Mouse (Mus musculus): ENCODE results near the gene Fars2. TPM values are rescaled to one million over a fixed set of nuclear protein-coding genes. Genes with fewer than 3 reads are reported as not detected.
"Not testable (repeated sequence)": the region's sequence is repeated elsewhere in the genome, so short reads cannot be mapped to it uniquely, and the experiment has no call there.

Fars2 gene
- polyA plus RNA-seq, 1 experiment = 28.4 TPM

DNA sequence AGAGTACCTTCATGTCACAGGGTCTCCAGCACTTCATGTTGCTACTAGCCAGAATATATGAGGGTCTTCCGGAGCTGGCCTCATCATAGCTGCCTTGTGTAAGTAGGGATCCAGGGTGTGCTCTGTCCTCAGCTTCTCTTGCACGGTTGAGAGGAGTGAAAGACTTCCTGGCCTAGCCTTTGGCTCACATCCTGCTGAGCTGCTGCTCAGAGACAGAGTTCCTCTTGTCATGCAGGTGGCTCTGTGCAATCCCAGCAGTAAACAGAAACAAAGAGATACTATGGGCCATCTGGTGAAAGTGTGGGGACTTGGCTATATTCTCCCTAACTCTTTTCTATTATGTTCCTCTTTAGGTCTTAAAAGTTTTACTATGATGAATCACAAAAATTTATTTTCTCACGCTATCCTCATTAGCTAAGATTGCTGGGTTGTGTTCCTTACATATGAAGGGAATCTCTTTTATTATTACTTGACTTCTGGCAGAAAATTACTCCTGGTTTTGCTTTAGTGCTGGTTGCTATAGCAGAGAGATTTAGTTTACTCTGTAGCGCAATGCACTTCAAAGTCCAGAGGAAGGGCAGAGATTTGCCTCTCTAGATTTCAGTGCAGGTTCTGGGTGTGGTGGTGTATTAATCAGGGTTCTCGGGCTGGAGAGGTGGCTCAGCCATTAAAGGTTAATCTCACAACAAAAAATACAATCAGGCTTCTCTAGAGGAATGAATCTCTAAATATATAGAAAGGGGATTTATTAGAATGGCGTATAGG, 32.1 kb downstream of the Fars2 start:
- peaks cover 23% of the 10 kb centered on the region for H3K4me1 ChIP-seq (ENCODE audit: control insufficient read depth, insufficient read depth, low read length)
- no peak overlapping the region for H3K4me3 ChIP-seq (replicated peaks; ENCODE audit: insufficient read depth, low read depth, low read length)
- peak in 1 of 2 experiments; percentile 53 for DNase-seq
- TF ChIP-seq POLR2A (IDR thresholded peaks at IDR 0.05; ENCODE audit: borderline replicate concordance, insufficient read depth, low read length) = no peak
- no peak for TF ChIP-seq CTCF (IDR thresholded peaks at IDR 0.05; ENCODE audit: borderline replicate concordance, insufficient read depth, low read depth, low read length)
- WGBS = 60% methylated on average over 6 of the region's 6 CpGs
- no peaks in the 10 kb centered on the region for H3K27me3 ChIP-seq (ENCODE audit: control insufficient read depth, insufficient read depth, low read length)
- H3K27ac ChIP-seq (ENCODE audit: insufficient read depth, low read length) = no peak overlapping the region

DNA sequence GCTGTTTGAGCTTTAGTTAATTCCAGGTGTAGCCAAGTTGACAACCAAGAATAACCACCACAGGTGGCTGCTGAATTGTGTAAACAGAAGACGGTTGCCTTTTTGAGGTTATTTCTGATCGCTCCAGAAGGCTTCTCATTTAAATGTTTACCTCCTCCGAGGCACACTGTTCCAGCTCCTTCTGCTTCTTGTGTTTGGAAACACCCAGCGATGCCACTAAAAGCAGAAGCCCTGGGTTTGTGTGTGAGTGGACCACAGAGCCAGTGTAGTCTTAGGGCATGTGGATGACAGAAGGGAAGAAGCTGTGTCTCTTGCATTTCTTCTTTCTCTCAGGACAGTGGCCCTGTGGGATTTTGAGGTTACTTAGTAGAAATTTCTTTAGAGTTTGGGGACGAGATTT, 33.1 kb downstream of the Fars2 start:
- Histone ChIP-seq H3K4me1 (ENCODE audit: control insufficient read depth, insufficient read depth, low read length) (peaks cover 23% of the 10 kb centered on the region), H3K27me3 (ENCODE audit: control insufficient read depth, insufficient read depth, low read length) (no peaks in the 10 kb centered on the region), H3K4me3 (replicated peaks; ENCODE audit: insufficient read depth, low read depth, low read length) (no peak overlapping the region), H3K27ac (ENCODE audit: insufficient read depth, low read length) (no peak overlapping the region)
- TF ChIP-seq POLR2A (IDR thresholded peaks at IDR 0.05; ENCODE audit: borderline replicate concordance, insufficient read depth, low read length) (no peak), CTCF (IDR thresholded peaks at IDR 0.05; ENCODE audit: borderline replicate concordance, insufficient read depth, low read depth, low read length) (no peak)
- DNase-seq = no peak
- 57% methylated on average over 5 of the region's 5 CpGs for WGBS

DNA sequence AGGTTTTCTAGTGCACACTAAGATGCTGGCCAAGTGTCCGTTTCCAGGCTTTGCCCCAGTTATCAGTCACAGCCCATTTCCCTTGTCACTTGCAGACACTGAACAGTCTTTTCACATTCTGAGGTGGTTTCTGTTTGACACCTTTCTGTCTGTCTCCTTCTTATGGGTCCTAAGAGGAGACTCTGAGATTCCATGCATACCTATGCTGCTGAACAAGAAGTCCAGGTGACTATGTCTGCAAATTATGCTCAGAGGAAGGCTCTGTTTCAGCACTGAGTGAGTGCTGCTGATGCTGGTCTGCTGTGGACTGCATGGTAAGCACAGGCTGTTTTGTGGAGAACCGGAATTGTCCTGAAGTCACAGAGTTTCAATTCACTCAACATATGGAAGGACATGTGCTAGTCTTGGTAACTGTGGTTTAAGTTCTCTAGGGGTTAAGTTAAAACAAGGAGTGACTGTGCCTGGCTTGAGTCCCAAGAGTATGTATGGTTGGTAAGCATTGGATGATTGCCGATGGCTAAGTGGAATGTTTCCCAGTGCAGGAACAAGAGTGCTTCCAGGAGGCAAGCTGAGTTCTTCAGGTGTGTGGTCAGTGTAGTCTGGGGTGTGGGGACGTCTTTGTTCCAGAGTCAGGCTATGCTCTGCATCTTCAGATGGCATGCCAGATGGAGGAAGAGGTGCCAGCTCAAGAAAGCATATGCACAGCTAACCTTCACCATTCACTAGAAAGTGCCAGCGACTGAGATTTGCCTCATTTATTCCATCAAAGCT, 35.7 kb downstream of the Fars2 start:
- Histone ChIP-seq H3K4me3 (replicated peaks; ENCODE audit: insufficient read depth, low read depth, low read length) (no peak overlapping the region), H3K27me3 (ENCODE audit: control insufficient read depth, insufficient read depth, low read length) (no peaks in the 10 kb centered on the region), H3K27ac (ENCODE audit: insufficient read depth, low read length) (no peak overlapping the region), H3K4me1 (ENCODE audit: control insufficient read depth, insufficient read depth, low read length) (peaks cover 26% of the 10 kb centered on the region)
- DNase-seq = peak; percentile 46 to 64
- WGBS = 12% methylated on average over 5 of the region's 5 CpGs
- no peak for TF ChIP-seq CTCF (IDR thresholded peaks at IDR 0.05; ENCODE audit: borderline replicate concordance, insufficient read depth, low read depth, low read length)

DNA sequence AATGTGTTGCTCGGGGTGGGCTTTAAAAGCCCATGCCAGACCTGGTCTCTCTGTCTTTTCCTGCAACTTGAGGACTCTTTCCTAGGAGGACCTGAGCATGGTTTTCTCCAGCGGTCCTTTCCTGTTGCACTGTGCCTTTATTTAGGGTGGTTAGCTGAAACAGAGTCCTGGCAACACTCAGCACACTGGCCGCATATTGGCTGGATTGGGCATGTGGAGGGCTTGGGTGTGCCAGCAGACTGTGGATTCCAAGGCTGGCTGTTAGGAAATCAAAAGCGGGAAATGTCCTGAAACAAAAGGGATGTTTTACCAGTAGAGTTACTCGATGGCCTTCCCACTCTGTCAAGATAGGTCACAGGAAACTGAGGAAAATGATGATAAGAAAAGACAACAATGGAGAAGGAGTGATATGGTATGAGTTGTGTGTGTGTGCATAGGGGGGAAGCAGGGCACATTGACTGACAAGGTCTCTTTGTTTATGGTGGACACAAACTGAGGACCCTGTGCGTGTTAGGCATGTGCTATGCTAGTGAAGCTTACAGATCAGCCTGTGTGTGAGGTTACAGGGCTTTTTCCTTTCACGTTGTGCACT, 39.2 kb downstream of the Fars2 start:
- TF ChIP-seq POLR2A (IDR thresholded peaks at IDR 0.05; ENCODE audit: borderline replicate concordance, insufficient read depth, low read length) (no peak), CTCF (IDR thresholded peaks at IDR 0.05; ENCODE audit: borderline replicate concordance, insufficient read depth, low read depth, low read length) (no peak)
- Histone ChIP-seq H3K27ac (ENCODE audit: insufficient read depth, low read length) (no peak overlapping the region), H3K4me3 (replicated peaks; ENCODE audit: insufficient read depth, low read depth, low read length) (no peak overlapping the region), H3K4me1 (ENCODE audit: control insufficient read depth, insufficient read depth, low read length) (peaks cover 18% of the 10 kb centered on the region), H3K27me3 (ENCODE audit: control insufficient read depth, insufficient read depth, low read length) (no peaks in the 10 kb centered on the region)
- 54% methylated on average over 7 of the region's 7 CpGs for WGBS
- DNase-seq = peak in 1 of 2 experiments; percentile 37

DNA sequence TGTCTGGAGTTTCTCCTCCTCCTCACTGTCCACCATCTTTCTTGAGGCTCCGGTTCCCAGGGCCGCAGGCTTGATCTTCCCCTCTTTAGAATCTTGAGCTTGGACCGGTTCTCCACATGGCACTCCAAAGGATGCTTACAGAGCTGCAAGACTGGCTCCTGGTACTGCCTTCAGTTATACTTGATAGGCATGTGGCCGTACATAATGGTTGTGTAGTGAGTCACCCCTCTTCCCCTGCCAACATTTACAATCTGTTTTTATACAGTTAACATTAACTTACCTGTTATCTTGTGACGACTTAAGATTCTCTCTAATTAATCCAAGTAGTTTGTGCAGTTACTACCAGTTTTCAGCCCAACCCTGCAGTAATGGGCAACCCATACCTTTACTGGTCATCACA, 46.2 kb downstream of the Fars2 start:
- TF ChIP-seq POLR2A (IDR thresholded peaks at IDR 0.05; ENCODE audit: borderline replicate concordance, insufficient read depth, low read length) = no peak
- no peak for TF ChIP-seq CTCF (IDR thresholded peaks at IDR 0.05; ENCODE audit: borderline replicate concordance, insufficient read depth, low read depth, low read length)
- Histone ChIP-seq H3K4me1 (ENCODE audit: control insufficient read depth, insufficient read depth, low read length) (no peaks in the 10 kb centered on the region), H3K27me3 (ENCODE audit: control insufficient read depth, insufficient read depth, low read length) (no peaks in the 10 kb centered on the region), H3K27ac (ENCODE audit: insufficient read depth, low read length) (no peak overlapping the region), H3K4me3 (replicated peaks; ENCODE audit: insufficient read depth, low read depth, low read length) (no peak overlapping the region)
- WGBS = 69% methylated on average over 5 of the region's 5 CpGs
- DNase-seq = no peak

DNA sequence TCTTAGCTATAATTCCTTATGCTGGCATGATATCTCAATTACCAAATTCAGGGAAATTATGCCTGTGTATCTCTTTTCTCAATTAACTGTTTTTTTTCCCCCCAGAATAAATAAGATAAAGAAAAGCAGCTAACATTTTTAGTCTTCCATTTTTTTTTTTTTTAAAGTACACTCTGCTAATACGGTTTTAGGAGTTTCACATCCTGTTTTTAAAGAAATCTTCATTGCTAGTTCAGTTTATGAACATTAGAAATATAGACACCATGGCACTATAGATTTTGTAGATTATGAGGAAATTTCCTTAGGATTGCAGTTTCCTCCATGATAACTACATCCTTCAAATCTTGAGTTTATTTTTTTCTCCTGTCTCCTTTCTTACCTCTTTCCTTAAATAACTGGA, 46.7 kb downstream of the Fars2 start:
- Histone ChIP-seq H3K4me3 (replicated peaks; ENCODE audit: insufficient read depth, low read depth, low read length) (no peak overlapping the region), H3K27ac (ENCODE audit: insufficient read depth, low read length) (no peak overlapping the region), H3K27me3 (ENCODE audit: control insufficient read depth, insufficient read depth, low read length) (no peaks in the 10 kb centered on the region), H3K4me1 (ENCODE audit: control insufficient read depth, insufficient read depth, low read length) (no peaks in the 10 kb centered on the region)
- TF ChIP-seq CTCF (IDR thresholded peaks at IDR 0.05; ENCODE audit: borderline replicate concordance, insufficient read depth, low read depth, low read length) (no peak), POLR2A (IDR thresholded peaks at IDR 0.05; ENCODE audit: borderline replicate concordance, insufficient read depth, low read length) (no peak)
- WGBS = 84% methylated on average over 1 of the region's 1 CpGs
- no peak for DNase-seq

DNA sequence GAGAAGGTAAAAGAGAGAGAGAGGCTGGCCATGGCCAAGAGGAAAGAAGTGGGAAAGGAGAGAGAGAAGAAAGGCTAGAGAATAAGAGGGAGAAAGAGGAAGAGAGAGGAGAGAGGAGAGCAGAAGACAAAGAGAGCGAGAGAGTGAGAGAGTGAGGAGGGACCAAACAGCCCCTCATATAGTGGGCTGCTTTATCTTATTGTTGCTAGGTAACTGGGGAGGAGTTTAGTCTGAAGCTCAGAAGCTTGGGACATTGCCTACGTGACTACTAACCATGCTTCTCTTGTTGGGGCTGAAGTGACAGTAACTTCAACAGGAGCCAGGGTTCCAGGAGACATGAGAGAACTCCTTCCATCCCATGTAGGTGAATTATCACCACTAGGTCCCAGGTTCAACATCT, 55.8 kb downstream of the Fars2 start:
- not testable (repeated sequence) for H3K27me3 ChIP-seq (ENCODE audit: control insufficient read depth, insufficient read depth, low read length); DNase-seq; H3K27ac ChIP-seq (ENCODE audit: insufficient read depth, low read length); H3K4me3 ChIP-seq (replicated peaks; ENCODE audit: insufficient read depth, low read depth, low read length); H3K4me1 ChIP-seq (ENCODE audit: control insufficient read depth, insufficient read depth, low read length)
- 90% methylated on average over 2 of the region's 2 CpGs for WGBS

DNA sequence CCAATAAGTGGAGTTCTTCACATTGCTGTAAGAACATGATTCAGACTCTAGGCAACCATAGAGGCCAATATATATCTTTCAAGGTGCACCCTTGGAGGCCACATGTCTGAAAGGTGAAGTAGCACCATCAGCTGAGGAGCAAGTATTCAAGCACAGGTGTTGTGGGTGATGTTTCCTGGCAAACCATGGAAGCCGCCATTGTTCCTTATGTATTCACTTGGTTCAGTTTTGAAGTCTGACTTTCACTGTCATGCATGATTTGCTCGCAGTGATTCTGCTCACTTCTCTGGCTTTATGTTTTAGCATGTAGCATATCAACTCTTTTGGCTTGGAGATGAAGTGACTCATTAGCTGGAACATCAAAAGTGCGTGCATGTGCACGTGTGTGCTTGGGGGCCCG, 56.9 kb downstream of the Fars2 start:
- Histone ChIP-seq H3K4me1 (ENCODE audit: control insufficient read depth, insufficient read depth, low read length) (peaks cover 3% of the 10 kb centered on the region; the same call in 1 of the 2 replicates), H3K27ac (ENCODE audit: insufficient read depth, low read length) (no peak overlapping the region), H3K4me3 (replicated peaks; ENCODE audit: insufficient read depth, low read depth, low read length) (no peak overlapping the region), H3K27me3 (ENCODE audit: control insufficient read depth, insufficient read depth, low read length) (no peaks in the 10 kb centered on the region)
- no peak for DNase-seq
- WGBS = 86% methylated on average over 5 of the region's 5 CpGs
- TF ChIP-seq POLR2A (IDR thresholded peaks at IDR 0.05; ENCODE audit: borderline replicate concordance, insufficient read depth, low read length) (no peak), CTCF (IDR thresholded peaks at IDR 0.05; ENCODE audit: borderline replicate concordance, insufficient read depth, low read depth, low read length) (no peak)
